Mouse (Mus musculus) liver, embryonic 14 days (tissue): Measurements from ENCODE around the gene Mars. TPM values are rescaled to one million over a fixed set of nuclear protein-coding genes. Genes with fewer than 3 reads are reported as not detected.

ENCODE experiments used
- polyA plus RNA-seq: library from polyadenylated mRNA; depleted of rRNA; stranded (reverse); fragments of >200 nt; gene quantifications from 2 replicates; pipeline ENCODE4 v1.2.3, GENCODE M21; 2012; rRNA removed

Gene Mars
- 62.7 and 64.4 TPM in 2 replicates for polyA plus RNA-seq

DNA sequence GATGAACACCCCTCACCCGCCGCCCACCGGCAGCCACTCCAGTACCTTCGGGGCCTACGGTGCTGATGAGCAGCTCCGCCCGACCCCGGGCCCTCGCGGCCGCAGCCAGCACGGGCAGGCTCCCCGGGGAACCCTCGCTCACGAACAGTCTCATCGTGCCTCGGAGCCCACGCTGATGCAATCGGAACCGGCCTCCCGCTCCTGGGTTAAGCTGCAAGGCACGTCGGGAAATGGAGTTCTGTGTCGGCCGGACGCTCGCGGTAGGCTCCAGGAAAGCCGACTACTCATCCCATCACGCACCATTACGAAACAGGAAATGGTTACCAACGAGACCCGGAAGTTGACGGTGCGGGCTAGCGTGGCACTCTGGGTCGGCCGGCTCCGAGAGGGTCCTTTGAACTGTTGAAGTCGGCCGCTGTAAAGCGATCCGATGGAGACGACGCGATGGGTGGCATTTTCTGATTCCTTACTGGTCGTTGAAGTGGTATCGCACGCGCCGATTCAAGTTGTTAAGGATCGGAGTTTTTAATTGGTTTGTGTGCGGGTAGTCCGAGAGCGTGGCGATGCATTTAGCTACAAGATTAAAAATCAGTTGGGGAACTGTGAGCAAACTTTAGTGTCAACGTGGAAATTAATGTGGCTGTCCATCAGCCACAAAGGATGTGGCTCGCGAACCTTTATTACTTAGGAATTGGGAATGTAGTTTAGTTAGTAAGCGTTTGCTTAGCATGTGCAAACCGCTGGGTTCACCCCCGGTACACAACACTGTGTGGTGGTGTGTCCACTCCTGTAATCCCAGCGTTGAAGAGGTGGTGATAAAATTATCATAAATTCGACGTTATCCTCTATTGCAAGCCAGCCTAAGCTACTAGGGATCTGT is at the start of gene Mars:
TSS of gene Mars (minus strand) at position 311 of the 880 bp plus-strand sequence.

DNA sequence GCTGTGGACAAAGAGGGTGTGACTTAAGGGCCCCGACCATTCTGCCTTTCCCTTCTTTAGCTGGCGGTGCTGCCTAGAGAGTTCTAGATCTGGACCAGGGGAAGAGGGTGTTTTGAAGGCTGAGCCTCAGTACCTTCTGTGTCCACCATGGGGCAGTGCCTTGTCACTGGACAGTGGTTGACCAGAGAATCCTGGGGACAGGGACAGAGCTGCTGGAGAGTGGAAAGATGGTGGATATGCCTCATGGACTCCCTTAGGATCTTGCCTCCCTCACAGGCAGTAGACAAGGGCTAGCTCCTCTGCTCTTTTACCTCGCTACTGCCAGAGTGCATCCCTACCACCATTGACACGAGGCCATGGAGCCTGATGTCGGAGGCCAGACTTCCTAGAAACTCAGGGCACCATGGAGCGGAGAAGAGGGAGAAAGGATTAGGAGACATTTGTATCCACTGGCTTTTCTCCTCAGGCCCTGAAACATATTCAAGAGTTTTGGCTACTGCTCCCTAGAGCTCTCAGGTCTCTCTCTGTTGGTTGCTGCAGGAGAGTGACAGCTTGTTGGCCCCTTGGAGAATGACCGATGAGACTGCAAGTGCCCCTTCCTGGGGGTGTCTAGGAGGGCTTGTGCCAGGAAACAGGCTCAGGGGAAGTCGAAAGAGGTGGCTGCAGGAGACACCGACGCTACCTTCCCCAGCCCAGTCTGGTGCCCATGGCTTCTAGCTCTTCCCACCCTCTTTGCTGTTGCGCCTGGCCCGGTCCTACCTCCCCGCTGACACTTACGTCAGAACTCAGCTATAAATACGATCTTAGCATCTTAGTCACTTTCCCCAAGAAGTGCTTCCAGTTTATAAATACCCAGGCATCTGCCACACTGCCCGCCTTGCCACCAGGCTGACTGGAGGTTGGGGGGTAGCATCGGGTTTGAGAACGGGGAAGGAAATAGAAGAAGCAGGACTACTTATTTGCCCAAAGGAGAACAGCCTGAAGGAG is 42.6 kb upstream of the Mars start, which contains the start of gene Inhbe:
TSS of gene Inhbe (minus strand) at position 503 of the 987 bp plus-strand sequence.

DNA sequence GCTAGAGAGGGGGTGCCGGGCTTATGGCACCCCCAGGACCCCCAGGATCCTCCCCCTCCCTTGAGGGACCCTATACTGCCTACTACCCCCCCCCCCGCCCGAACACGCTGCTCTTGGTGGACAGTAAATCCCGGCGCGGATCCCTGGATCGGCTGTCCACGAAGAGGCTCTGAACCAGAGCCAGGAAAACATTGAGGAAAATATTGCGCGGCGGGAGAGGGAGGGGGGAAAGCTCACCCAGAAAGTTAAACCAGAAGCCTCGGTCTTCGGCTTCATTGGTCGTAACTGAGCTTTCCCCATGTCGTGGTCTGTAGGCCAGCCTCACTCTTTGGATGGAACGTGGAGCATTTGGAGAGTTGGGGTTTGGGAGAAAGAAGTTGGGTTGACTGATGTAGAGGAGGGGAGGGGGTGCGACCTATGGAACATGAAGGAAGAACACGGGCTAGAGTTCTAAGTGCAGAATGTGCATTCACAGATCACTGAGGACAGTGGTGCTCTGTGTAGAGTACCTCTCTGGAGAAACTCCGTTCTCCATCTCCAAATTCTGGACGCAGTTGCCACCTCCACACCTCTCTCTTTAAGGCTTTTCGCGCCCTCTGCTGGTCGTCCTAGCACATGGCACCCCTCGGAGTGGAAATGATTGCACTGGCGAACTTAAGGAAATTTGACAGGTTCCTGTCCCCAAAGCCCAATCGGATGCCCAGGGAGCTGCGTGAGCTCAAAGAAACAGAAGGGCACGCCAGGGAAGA is 30.5 kb upstream of the Mars start, which contains the start of gene Gli1:
TSS of gene Gli1 (minus strand) at position 84 of the 749 bp plus-strand sequence.

DNA sequence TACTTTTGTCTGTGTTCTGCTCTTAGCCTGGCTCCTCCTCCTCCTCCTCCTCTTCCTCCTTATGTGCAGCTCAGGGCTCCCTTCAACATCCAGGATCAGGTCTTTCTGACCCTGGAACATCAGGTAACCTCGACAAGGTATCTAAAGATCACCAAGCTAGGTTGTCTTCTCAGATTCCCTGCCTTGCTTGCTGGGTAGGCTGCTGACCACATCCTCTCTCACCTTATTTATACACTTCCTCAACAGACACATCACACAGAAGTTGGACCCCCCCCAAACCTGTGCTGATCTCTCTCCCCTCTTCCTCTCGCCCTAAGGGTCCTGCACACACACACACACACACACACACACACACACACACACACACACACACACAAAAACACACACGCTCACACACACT is 10.0 kb upstream of the Mars start, which contains the start of gene Arhgap9:
TSS of gene Arhgap9 (plus strand) at position 344 of the 400 bp plus-strand sequence.

DNA sequence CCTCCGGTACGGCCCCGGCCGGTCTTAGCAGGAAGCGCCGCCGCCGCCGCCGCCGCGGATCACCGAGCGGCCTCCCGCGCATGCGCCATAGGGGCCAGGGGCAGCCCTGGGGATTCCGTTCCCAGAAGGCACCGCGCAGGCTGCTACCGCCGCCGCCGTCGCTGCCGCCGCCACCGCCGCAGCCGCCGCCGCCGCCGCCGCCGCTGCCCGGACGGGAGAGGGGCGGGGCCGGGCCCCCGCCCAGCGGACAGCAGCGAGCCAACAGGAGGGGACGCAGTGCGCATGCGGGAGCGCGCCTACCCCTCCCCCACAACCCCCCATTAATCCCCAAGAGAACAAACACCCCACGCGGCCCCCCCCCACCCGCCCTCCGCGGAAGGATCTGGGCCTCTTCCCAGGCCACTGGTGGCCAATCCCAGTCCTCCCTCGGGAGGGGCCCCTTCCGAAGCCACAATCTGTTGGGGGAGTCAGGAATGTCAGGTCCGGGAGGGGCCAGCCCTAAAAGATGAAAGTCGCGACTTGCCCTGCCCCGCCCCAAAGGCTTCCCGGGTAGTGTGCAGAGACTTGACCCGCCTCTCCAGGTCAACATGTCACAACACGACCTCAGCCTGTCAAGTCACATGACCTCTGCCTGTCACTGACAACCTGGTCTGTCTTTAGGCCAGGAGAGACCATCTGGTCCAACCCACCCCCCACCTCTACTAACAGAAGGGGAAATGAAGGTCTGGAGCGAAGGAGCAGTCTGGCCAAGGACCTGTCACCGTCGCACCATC is 22.6 kb downstream of the Mars start, which contains the start of gene Mbd6:
TSS of gene Mbd6 (minus strand) at position 219 of the 773 bp plus-strand sequence.

DNA sequence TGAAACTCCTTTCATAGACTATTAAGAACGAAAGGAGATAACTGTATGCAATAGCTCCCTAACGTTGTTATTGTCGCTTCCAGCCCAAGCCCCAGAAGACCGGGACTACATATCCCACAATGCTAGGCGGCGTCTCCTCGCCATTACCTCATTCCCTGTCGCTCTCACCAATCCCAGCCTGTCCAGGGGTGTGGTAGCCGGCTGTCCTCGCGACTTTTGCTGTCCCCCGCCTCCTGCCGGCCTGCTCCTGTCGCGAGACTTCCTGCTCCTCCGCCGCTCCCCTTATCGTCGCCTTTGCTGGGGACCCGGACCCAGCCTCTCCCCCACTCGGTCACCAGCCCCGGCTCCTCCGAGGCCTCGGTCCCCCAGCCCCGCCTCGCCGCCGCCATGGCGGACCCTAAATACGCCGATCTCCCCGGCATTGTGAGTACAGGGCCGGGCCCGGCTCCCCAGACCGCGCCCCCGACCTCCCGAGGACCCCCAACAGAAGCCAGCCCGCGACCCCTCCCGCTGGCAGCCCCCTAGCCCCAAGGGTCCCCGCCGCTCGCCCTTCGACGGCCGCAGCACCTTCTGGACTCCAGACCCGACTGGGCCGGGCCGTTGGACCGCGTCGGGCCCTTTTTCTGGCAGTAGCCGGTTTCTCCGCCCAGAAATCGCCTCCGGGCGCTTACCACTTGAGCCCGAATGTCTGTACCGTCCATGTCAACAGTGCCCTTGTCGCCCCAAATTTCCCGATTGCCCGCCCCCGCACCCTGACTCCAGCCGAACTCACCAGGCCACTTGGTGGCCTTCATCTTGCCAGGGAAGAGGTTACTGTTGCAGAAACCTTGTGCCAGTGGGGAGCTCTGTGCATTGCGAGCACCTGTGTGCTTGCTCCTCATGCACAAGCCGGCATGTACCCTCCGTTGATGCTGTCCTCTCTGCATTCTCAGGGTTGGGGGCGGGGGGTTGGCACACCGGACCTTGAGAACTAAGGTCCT is 45.2 kb downstream of the Mars start, which contains the start of gene Dctn2:
TSS of gene Dctn2 (plus strand) at position 257 of the 980 bp plus-strand sequence.

DNA sequence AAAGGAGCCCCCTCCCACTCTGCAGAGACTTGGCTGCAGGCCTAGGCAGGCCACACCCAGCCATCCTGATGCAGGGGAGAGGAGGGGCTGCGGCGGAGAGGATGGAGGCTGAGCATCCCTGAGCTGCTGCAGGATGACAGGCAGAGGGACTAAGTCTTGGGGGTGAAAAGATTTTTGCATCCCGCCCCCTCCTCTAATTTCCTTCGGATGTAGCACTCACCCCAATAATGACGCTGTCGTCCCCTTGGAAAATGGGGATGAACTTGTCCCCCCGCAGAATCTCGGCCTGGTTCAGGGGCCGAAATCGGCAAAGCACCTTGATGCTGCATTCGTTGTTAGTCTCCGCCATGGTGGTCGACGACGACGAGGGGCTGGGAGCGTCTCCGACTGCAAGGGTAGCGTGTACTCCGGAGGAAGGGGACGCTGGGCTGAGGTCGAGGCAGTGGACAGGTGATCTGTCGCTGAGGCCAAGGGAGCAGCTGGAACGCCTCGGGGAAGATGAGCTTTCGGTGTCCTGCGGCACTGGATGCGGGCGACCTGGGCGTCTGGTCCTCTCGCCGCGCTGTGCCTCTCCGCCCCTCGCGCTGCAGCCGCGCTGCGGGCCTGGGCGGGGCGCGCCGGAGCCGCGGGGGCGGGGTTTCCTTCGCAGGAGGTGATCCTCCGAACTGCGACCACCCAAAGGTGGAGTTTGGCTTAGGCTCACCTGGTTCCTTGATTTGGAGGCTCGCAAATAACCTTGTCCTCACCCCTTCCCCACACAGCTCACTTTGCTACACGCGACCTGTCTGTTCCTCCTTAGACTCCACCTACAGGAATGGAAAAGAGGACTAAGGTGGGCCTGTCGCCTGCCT is 48.8 kb downstream of the Mars start, which contains the start of gene Kif5a:
TSS of gene Kif5a (minus strand) at position 801 of the 851 bp plus-strand sequence.

Other genes with a start within 250 kb of the Mars start
- 209 and 248 TPM in 2 replicates for gene Cdk4, start 248.3 kb downstream of the Mars start, polyA plus RNA-seq
- 34.4 and 41.3 TPM in 2 replicates for gene Tspan31, start 241.5 kb downstream of the Mars start, polyA plus RNA-seq
- gene Agap2, start 236.5 kb downstream of the Mars start, polyA plus RNA-seq = 1.4 and 2.2 TPM in 2 replicates
- 26.4 and 26.9 TPM in 2 replicates for gene Os9, start 190.7 kb downstream of the Mars start, polyA plus RNA-seq
- gene B4galnt1, start 146.6 kb downstream of the Mars start, polyA plus RNA-seq = 7.2 and 11.2 TPM in 2 replicates
- gene Slc26a10, start 131.1 kb downstream of the Mars start, polyA plus RNA-seq = 2.0 and 2.2 TPM in 2 replicates
- 7.5 and 7.6 TPM in 2 replicates for gene Arhgef25, start 121.7 kb downstream of the Mars start, polyA plus RNA-seq
- gene Dtx3, start 116.1 kb downstream of the Mars start, polyA plus RNA-seq = 29.2 and 32.7 TPM in 2 replicates
- 27.4 and 31.2 TPM in 2 replicates for gene Pip4k2c, start 100.2 kb downstream of the Mars start, polyA plus RNA-seq
- 0.11 and 0.12 TPM in 2 replicates for gene Kif5a, start 48.4 kb downstream of the Mars start, polyA plus RNA-seq
- gene Dctn2, start 45.4 kb downstream of the Mars start, polyA plus RNA-seq = 57.7 and 61.0 TPM in 2 replicates
- 7.4 and 10.9 TPM in 2 replicates for gene Mbd6, start 22.8 kb downstream of the Mars start, polyA plus RNA-seq
- 7.4 and 9.7 TPM in 2 replicates for gene Arhgap9, start 10.2 kb upstream of the Mars start, polyA plus RNA-seq
- 0.95 and 0.98 TPM in 2 replicates for gene Gli1, start 30.2 kb upstream of the Mars start, polyA plus RNA-seq
- gene Inhbe, start 42.6 kb upstream of the Mars start, polyA plus RNA-seq = 0.46 and 0.53 TPM in 2 replicates
- gene Inhbc, start 58.6 kb upstream of the Mars start, polyA plus RNA-seq = 1.1 and 1.6 TPM in 2 replicates
- gene R3hdm2, start 68.5 kb upstream of the Mars start, polyA plus RNA-seq = 8.5 and 11.2 TPM in 2 replicates
- 0.36 and 1.6 TPM in 2 replicates for gene Stac3, start 189.9 kb upstream of the Mars start, polyA plus RNA-seq
- 1.8 and 2.2 TPM in 2 replicates for gene Ndufa4l2, start 203.2 kb upstream of the Mars start, polyA plus RNA-seq
- 83.1 and 90.5 TPM in 2 replicates for gene Shmt2, start 210.7 kb upstream of the Mars start, polyA plus RNA-seq
- not detected in 2 replicates for gene Nxph4, start 222.8 kb upstream of the Mars start, polyA plus RNA-seq